Mouse (Mus musculus) heart, adult 2 months (tissue): ENCODE measurements around the gene Rnf181. TPM values are rescaled to one million over a fixed set of nuclear protein-coding genes. Genes with fewer than 3 reads are reported as not detected.

Source experiments
- DNase-seq, 2 experiments: peaks; one replicate each; pipeline ENCODE4 v3.0.0; 2021
- H3K27ac ChIP-seq: fragments of 200-600 bp; 2 replicates; pipeline ENCODE4 v1.8.1; 2022
- H3K27me3 ChIP-seq: fragments of 200-500 bp; 2 replicates; pipeline ENCODE4 v1.6.1; 2012; ENCODE audit warnings: mild to moderate bottlenecking, low read length, inconsistent platforms, mixed read lengths; ENCODE audit not compliant: control insufficient read depth, insufficient read depth
- H3K36me3 ChIP-seq: fragments of 200-500 bp; 2 replicates; pipeline ENCODE4 v1.6.1; 2012; ENCODE audit warnings: low read length, inconsistent platforms; ENCODE audit not compliant: control insufficient read depth, insufficient read depth
- H3K4me1 ChIP-seq: fragments of 200-500 bp; 2 replicates; pipeline ENCODE4 v1.6.1; 2011; ENCODE audit warnings: low read length; ENCODE audit not compliant: control insufficient read depth, insufficient read depth
- H3K4me3 ChIP-seq: fragments of 200-600 bp; 2 replicates; pipeline ENCODE4 v1.8.1; 2022
- H3K79me2 ChIP-seq: fragments of 200-500 bp; replicated peaks from 2 replicates; pipeline ENCODE4 v1.6.1; 2012; ENCODE audit warnings: mild to moderate bottlenecking, inconsistent platforms, low read length, moderate library complexity, mixed read lengths; ENCODE audit not compliant: control insufficient read depth, insufficient read depth
- H3K9ac ChIP-seq: fragments of 200-500 bp; 2 replicates; pipeline ENCODE4 v1.6.1; 2012; ENCODE audit warnings: low read depth, mild to moderate bottlenecking, control low read depth, inconsistent platforms, low read length, mixed read lengths
- CTCF ChIP-seq: fragments of 200-600 bp; IDR thresholded peaks from 2 replicates; pipeline ENCODE4 v1.8.1; 2022; ENCODE audit warnings: antibody characterized with exemption, mild to moderate bottlenecking, moderate library complexity
- EP300 ChIP-seq: fragments of 200-500 bp; IDR thresholded peaks from 2 replicates; pipeline ENCODE4 v1.6.1; 2011; ENCODE audit warnings: low read depth, low read length, control low read depth; ENCODE audit not compliant: insufficient read depth
- POLR2A ChIP-seq: fragments of 200-500 bp; IDR thresholded peaks from 2 replicates; pipeline ENCODE4 v1.6.1; 2011; ENCODE audit warnings: mild to moderate bottlenecking, low read depth, low read length, control low read depth; ENCODE audit not compliant: insufficient read depth
- WGBS: fragments of 180-500 bp; shearing (Covaris S2); methylation state at CpG from one replicate; pipeline ENCODE4 v1.1.7; 2018; 5-methylcytosine and 5-hydroxymethylcytosine counted together
- intact Hi-C: fragments of 180-260 bp; cut with DNase I; formaldehyde crosslinking; loops from one replicate; pipeline ENCODE4 v1.15.1; 2025
- polyA plus RNA-seq: library from polyadenylated mRNA; depleted of rRNA; stranded (reverse); fragments of >200 nt; gene quantifications from 2 replicates; pipeline ENCODE4 v1.2.3, GENCODE M21; 2012
- total RNA-seq, 2 experiments: library from RNA; stranded (reverse); gene quantifications; 2 replicates each; pipeline ENCODE4 v1.2.3; 2021

The Rnf181 gene
- total and polyA plus RNA-seq, 3 experiments, result 36.0 to 44.0 (median 40.7) TPM

GRCm38 (mm10) chr6:72388791-72389329, 22.1 kb upstream of the Rnf181 start:
- Histone ChIP-seq H3K79me2 (no peaks in the 10 kb centered on the region), H3K27ac (peak overlapping the region; percentile 92), H3K27me3 (no peaks in the 10 kb centered on the region), H3K36me3 (no peaks in the 10 kb centered on the region), H3K9ac (no peak overlapping the region), H3K4me3 (no peak overlapping the region; the same call in 1 of the 2 replicates), H3K4me1 (peaks cover 5% of the 10 kb centered on the region)
- intact Hi-C loops, result no loop called here
- DNase-seq, result no peak
- WGBS, result 72% methylated on average over 6 of the region's 6 CpGs
- TF ChIP-seq CTCF (no peak), EP300 (no peak), POLR2A (no peak)

- no peaks in the 10 kb centered on the region for H3K27me3 ChIP-seq
- H3K79me2 ChIP-seq, result no peaks in the 10 kb centered on the region
- no peak for DNase-seq
- no peaks in the 10 kb centered on the region for H3K36me3 ChIP-seq
- 71% methylated on average over 10 of the region's 10 CpGs for WGBS
- TF ChIP-seq POLR2A (no peak), EP300 (no peak), CTCF (no peak)
- peaks cover 6% of the 10 kb centered on the region for H3K4me1 ChIP-seq
- H3K4me3 ChIP-seq, result no peak overlapping the region
- H3K9ac ChIP-seq, result no peak overlapping the region
- no peak overlapping the region; the same call in 1 of the 2 replicates for H3K27ac ChIP-seq
- intact Hi-C loops, result no loop called here
Measured at GRCm38 (mm10) chr6:72388266-72388665, 21.5 kb upstream of the Rnf181 start.

- H3K36me3 ChIP-seq, result no peaks in the 10 kb centered on the region
- H3K27me3 ChIP-seq, result no peaks in the 10 kb centered on the region
- TF ChIP-seq EP300 (no peak), CTCF (no peak), POLR2A (no peak)
- intact Hi-C loops, result no loop called here
- H3K27ac ChIP-seq, result no peak overlapping the region
- H3K9ac ChIP-seq, result no peak overlapping the region
- no peak overlapping the region for H3K4me3 ChIP-seq
- H3K4me1 ChIP-seq, result peaks cover 8% of the 10 kb centered on the region
- no peak for DNase-seq
- 92% methylated on average over 3 of the region's 3 CpGs for WGBS
- no peaks in the 10 kb centered on the region for H3K79me2 ChIP-seq
Measured at GRCm38 (mm10) chr6:72387816-72388215, 21.1 kb upstream of the Rnf181 start.

DNA sequence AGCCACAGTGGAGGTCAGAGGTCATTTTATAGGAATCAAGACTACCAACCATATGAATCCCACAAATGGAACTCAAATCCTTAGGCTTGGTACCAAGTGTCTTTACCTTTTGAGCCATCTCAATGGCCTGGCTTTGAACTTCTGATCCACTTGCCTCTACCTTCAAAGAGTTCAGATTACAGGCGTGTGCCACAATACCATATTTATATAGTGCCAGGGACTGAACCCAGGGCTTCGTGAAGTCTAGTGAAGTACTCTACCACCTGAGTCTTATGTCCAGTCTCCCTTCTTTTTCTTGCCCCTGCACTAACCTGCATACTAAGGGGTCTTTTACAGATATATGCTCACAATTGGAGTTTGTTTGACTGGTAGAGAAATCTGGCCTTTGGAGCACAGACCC, 19.8 kb upstream of the Rnf181 start:
- Histone ChIP-seq H3K27ac (no peak overlapping the region), H3K27me3 (no peaks in the 10 kb centered on the region), H3K4me1 (peaks cover 6% of the 10 kb centered on the region), H3K4me3 (no peak overlapping the region), H3K36me3 (no peaks in the 10 kb centered on the region), H3K79me2 (no peaks in the 10 kb centered on the region), H3K9ac (no peak overlapping the region)
- intact Hi-C loops, result no loop called here
- DNase-seq, result no peak
- WGBS, result 97% methylated on average over 2 of the region's 2 CpGs
- TF ChIP-seq POLR2A, result no peak
- no peak for TF ChIP-seq CTCF
- TF ChIP-seq EP300, result no peak

DNA sequence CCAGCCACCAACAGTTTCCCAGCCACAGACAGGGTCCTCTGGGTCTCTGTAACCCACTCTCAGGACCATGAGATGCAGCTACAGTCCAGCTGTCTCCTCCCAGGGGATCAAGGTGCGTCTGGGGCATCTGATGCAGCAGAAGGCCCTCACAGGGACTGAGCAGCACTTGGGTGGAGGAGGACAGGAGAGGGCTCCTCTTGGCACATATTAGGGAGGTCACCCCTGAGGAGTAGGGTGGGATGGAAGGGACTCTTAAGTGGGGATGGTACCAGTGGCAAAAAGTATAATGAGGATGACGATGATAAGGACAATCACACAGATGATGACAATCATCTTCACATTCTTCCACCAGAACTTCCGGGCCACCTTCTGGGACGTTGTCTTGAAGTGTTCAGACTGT, 18.5 kb upstream of the Rnf181 start:
- 60% methylated on average over 4 of the region's 4 CpGs for WGBS
- no peak for DNase-seq
- H3K79me2 ChIP-seq, result no peaks in the 10 kb centered on the region
- intact Hi-C loops, result no loop called here
- H3K27ac ChIP-seq, result no peak overlapping the region
- H3K27me3 ChIP-seq, result no peaks in the 10 kb centered on the region
- peaks cover 9% of the 10 kb centered on the region for H3K4me1 ChIP-seq
- no peak overlapping the region for H3K9ac ChIP-seq
- no peak overlapping the region for H3K4me3 ChIP-seq
- no peaks in the 10 kb centered on the region for H3K36me3 ChIP-seq
- TF ChIP-seq EP300 (no peak), CTCF (no peak), POLR2A (no peak)

GRCm38 (mm10) chr6:72383952-72384351, 17.2 kb upstream of the Rnf181 start:
- intact Hi-C loops, result no loop called here
- Histone ChIP-seq H3K9ac (no peak overlapping the region), H3K4me3 (no peak overlapping the region), H3K27ac (no peak overlapping the region), H3K4me1 (peaks cover 8% of the 10 kb centered on the region), H3K36me3 (no peaks in the 10 kb centered on the region), H3K27me3 (no peaks in the 10 kb centered on the region), H3K79me2 (no peaks in the 10 kb centered on the region)
- WGBS, result 96% methylated on average over 7 of the region's 7 CpGs
- DNase-seq, result no peak
- TF ChIP-seq EP300 (no peak), CTCF (no peak), POLR2A (no peak)
